Mouse (Mus musculus) testis, adult 10 weeks (tissue): ENCODE results near the gene Gm11627. TPM values are rescaled to one million over a fixed set of nuclear protein-coding genes. Genes with fewer than 3 reads are reported as not detected.

Experiments
- polyA plus RNA-seq: library from polyadenylated mRNA; stranded (reverse); fragments of 350-450 nt; fragmentation: Illumina TruSeq; extraction: RNeasy Lipid Tissue Mini Kit (QIAGEN cat#74804); gene quantifications from one replicate; pipeline ENCODE4 v1.2.3, GENCODE M21; 2014; ENCODE audit warnings: low read depth, low replicate concordance

Gm11627 gene
- 0.49 TPM for polyA plus RNA-seq

DNA sequence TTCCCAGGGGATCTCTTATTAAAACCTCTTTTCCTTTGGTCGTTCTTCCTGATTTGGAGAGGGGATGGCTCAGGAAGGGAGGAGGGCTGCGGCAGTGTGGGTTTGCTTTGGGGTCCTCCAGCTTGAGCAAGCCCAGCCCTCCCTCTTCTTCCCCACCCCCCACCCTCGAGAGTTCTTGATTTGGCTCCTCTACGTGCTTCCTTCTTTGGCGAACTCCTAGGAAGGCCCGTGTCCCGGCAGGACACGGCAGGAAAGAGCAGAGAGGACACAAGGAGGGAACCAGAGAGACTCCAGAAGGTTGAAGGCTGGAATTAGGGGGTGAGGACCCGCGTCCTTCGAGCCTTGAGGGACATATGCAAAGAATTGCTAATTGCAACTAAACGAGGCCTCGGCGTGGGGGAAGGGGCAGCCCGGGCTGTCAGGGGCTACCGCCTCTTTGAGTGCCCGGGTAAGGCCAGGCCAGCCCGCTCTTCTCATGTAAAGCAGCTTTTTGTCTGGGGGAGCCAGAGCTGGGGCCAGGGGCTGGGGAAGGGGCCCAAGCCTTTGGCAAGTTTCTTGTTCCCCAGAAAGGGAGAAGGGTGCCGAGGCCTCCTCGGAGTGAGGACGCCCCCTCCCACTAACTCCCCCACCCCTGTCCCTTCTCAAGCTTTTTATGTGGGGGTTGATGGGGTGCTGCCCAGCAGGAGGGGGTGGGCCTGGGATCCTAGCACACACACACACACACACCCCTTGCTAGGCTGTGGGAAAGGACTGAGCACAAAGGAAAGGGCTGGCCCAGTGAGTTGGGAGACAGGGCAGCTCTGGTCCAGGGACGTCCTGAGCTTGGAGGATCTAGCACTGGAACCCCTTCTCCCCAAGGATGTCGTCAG, at the start of gene Gm11627:
TSS of gene Gm11627 (minus strand) at position 297 of the 869 bp plus-strand sequence.

DNA sequence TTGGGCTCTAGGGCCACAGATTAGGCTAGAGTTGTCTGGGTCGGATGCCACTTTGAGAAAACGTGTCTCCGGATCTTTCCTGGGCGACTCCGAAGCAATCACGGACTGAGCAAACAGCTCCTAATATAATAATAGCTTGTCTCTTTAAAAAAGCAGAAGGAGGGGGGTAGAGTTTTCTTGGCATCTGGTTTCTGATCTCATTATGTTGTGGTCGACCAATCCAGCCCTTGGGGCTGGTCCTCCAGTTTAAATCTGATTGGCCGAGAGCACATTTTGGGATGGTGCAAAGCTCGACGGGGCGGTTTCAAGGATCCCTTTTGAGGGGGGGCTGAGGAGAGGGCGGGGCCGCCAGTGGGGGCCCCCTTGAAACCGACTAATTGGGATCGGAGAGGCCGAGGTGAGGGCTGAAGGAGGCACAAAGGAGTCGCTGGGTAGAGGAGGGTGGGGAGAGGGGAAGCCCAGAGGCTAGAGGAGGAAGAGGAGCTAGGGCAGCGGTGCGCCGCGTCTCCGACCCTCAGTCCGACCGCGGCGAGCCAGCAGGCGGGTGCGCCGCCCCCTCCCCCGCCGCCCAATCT, 24.8 kb upstream of the Gm11627 start, which contains the start of gene Fzd2:
TSS of gene Fzd2 (plus strand) at position 387 of the 575 bp plus-strand sequence.

DNA sequence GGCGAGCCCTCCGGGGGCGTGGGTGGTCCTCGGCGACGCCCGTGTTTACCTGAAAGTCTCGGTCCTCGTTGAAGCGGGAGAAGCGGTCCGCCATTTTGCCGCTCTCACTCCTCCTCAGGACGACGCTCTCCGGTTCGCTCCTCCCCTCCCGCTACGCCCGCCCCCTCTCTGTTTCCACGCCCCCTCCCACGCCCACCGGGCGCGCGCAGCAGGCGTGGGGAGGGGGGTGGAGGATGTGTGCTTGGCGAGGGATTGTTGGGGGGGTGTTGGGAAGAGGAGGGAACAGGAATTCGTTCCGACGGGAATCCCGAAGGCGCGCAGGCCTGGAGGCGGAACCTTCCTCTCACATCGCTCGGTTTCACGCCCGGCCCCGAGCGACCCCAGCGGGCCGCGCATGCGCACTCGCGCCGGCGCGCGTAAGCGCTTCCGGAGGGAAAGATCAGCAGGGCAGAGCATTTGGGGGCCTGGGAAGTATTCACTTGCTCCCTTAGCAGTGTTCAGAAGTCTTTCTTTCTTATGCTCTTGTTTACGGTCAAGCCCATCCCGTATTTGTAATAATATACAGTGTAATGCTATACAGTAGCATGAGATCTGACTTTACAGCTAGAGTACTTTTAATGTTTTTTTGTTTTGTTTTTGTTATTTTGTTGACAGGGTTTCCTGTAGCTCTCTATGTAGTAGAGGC, 23.1 kb downstream of the Gm11627 start, which contains the start of gene Gpatch8:
TSS of gene Gpatch8 (minus strand) at position 362 of the 685 bp plus-strand sequence.

Other genes starting within 250 kb of the Gm11627 start
- 0.04 TPM for gene Slc4a1, start 213.3 kb downstream of the Gm11627 start, polyA plus RNA-seq
- 0.38 TPM for gene Rundc3a, start 186.1 kb downstream of the Gm11627 start, polyA plus RNA-seq
- gene Slc25a39, start 171.5 kb downstream of the Gm11627 start, polyA plus RNA-seq, result 62.6 TPM
- gene Grn, start 149.1 kb downstream of the Gm11627 start, polyA plus RNA-seq, result 1.5 TPM
- not detected for gene Fam171a2, start 131.8 kb downstream of the Gm11627 start, polyA plus RNA-seq
- not detected for gene Itga2b, start 109.3 kb downstream of the Gm11627 start, polyA plus RNA-seq
- 20.4 TPM for gene Gpatch8, start 23.1 kb downstream of the Gm11627 start, polyA plus RNA-seq
- gene Fzd2, start 24.9 kb upstream of the Gm11627 start, polyA plus RNA-seq, result 0.32 TPM
- gene Meioc, start 84.3 kb upstream of the Gm11627 start, polyA plus RNA-seq, result 295 TPM
- gene Ccdc43, start 118.3 kb upstream of the Gm11627 start, polyA plus RNA-seq, result 15.3 TPM
- 0.38 TPM for gene Adam11, start 182.0 kb upstream of the Gm11627 start, polyA plus RNA-seq
- gene Gjc1, start 240.2 kb upstream of the Gm11627 start, polyA plus RNA-seq, result 16.6 TPM